Mouse (Mus musculus) kidney, adult 2 months (tissue): Measurements from ENCODE around the gene Il22ra1.

Experiments
- CTCF ChIP-seq: fragments of 200-500 bp; conservative IDR thresholded peaks from 2 replicates; pipeline ENCODE4 v1.5.1; 2011; ENCODE audit warnings: low read depth, mild to moderate bottlenecking, control low read depth, low read length, moderate library complexity, mixed read lengths; ENCODE audit not compliant: insufficient read depth, insufficient read length
- POLR2A ChIP-seq: fragments of 200-500 bp; IDR thresholded peaks from one replicate; pipeline ENCODE4 v1.6.1; 2011; ENCODE audit warnings: low read depth, low read length, control low read depth

DNA sequence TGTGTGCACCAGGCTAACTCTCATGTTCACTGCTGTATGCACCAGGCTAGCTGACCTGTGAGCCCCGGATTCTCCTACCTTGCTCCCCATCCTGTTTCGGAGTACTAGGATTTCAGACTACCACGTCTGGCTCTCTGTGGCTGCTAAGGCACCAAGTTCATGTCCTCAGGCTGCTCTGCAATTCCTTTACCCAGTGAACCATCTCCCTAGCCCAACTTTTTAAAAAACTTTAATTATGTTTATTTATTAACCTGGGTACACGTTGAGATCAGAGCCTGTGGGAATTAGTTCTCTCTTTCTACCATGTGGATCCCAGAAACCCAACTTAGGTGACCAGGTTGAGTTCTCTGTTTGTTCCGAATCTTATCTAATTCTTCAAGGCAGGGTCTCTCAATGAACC, 58.6 kb downstream of the Il22ra1 start:
- TF ChIP-seq CTCF (no peak), POLR2A (no peak)
